Mouse (Mus musculus): Measurements from ENCODE around the gene Furin.

Gene Furin

DNA sequence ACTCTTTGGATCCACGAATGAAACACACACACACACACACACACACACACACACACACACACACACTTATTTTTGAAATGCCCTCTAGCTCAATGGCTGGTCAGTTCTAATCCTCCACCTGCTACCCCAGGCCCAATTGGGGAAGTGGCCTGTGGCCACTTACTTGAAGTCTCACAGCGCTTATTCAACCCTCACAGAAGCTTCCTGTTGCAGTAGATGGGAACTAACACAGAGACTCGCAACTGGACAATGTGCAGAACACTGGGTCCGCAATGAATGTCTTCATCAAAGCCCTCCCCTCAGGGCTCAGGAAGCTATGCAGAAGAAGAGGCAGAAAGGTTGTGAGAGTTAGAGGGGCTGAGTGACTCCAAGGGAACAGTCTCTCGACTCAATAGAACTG lies 22.5 kb upstream of the Furin start:
- DNase-seq (ENCODE audit: low spot score in 2 of 2), result no peak

DNA sequence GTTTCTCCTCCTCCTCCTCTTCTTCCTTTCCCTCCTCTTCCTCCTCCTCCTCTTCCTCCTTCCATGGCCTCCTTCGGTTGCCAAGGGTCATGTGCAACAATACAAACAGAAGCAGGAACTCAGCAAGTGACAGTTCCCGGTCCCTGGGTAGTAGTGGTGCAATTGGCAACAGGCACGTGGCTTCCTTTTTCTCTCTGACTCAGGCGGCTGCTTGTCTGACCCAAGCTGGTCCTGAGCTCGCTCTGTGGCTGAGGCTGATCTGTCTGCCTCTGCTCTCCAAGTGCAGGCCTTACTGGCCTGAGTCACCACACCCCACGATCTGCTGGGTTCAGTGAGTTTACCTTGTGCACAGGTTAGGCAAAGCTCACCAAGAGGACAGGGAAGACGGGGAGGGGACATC lies 21.1 kb upstream of the Furin start:
- no peak for DNase-seq (ENCODE audit: low spot score in 2 of 2)

DNA sequence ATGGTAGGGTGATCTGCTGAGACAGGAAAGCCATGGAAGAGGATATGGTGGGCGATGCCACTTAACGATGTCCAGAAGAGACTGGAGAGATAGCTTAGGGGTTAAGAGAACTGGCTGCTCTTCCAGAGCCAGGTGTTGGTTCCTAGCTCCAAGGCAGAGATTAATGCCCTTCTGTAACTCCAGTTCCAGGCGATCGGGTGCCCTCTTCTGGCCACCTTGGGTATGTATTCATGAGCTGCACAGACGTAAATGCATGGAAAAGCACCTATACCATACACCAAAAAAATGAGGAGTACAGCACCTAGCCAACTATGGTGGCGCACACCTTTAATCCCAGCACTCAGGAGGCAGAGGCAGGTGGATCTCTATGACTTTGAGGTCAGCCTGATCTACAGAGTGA lies 19.5 kb upstream of the Furin start:
- no peak for DNase-seq (ENCODE audit: low spot score in 2 of 2)

DNA sequence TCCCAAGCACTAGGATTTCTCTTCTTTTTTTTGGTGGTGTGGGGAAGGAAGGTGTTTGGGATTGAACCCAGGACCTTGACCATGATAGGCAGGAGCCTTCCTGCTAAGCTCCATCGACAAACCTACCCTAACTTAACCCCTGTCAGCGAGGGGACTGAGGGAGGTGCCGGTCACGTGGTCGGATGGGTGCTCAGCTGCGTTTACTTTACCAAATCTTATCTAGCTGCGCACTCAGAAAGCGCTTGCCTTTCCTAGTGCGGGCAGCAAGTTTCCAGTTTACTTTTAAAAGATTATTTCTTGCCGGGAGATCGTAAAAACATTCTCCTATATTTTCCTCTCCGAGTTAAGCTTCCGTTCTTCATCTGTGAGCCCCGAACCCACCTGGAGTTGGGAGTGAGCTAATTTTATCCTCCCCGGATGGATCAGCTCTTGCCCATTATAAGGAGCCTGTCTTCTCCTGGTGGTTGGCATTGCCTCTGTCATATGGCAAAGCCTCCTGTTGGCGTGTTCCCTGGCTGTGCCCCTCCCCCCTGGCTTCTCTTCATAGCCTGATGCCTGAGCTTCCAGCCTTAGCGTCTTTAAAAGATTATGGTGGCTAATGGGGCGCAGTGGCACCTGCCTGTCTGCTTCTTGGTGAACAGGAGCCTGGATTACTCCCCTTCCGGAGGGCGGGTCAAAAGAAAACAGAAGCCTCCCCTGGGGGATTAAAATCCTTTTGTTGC lies 17.7 kb upstream of the Furin start:
- no peak for DNase-seq (ENCODE audit: low spot score in 2 of 2)

DNA sequence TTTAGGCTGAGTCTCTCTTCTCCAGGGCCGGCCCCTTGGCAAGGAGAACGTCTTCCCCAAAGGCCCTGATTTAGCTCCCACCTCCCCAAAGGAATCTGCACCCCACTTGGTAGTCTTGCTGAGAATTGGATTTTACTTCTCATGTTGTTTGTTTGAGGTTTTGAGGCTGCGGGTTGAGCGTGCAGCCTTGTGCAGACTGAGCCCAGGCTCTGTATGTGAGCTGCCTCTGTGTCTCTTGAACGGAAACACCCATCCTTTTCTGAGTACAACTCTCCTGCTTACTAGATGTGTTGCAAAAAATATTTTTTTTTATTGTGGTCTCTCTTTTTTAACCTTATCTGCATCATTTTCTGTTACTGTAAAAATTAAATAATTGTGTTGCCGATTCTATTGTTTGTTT lies 16.3 kb upstream of the Furin start:
- no peak for DNase-seq (ENCODE audit: low spot score in 2 of 2)

DNA sequence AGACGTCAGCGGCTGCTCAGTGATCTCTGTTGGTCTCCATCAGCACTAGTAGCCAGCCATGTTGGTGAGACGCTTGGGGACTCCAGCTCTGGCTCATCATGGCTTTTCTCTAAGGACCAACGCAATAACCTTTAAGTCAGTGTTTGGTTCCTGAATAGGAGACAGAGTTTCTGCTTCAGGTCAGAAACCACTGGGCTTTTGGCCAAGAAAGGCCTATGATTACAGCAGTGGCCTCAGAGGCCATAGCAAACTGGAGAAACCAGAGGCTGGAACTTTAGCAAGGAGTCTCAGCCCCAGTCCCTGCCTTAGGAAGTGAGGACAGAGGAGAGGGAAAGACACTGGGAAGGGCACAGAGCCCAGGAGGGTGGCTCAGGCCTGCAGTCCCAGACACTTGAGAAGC lies 15.3 kb upstream of the Furin start:
- no peak for DNase-seq (ENCODE audit: low spot score in 2 of 2)

DNA sequence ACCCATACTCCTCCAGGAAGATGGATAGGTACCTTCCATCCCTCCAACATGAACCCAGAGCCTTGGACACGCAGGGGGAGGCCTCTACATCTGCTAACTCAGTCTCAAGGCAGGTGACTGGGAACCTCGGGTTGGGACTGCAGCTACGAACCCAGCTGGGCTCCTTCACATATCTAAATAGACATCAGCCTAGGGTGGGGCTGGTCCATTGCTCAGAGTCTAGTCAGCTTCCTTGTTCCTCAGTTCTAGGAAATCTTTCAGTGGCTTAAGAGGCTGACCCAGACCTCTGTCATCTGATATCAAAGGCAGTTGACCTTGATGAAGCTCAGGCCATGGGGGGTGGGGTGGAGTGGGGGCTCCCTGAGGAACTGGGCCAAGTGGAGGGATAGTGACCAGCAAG lies 14.0 kb upstream of the Furin start:
- no peak for DNase-seq (ENCODE audit: low spot score in 2 of 2)

DNA sequence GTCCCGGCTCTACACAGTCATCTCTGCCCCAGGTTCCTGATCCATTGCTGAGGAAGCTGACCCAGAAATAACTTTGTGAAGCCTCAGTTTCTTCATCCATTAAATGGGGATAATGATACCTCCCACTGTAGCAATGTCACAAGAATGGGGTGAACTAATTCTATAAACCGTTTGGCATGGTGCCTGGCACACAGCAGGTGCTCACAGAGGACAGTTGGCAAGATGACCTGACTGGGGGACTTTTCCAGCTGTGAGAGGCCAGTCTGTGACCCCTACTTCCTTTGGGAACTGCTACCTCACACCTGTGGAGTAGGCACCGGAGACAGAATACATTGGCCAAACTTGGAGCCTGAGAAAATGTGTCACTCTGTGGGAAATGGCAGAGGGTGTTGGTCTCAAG lies 12.8 kb upstream of the Furin start:
- DNase-seq (ENCODE audit: low spot score in 2 of 2), result no peak

DNA sequence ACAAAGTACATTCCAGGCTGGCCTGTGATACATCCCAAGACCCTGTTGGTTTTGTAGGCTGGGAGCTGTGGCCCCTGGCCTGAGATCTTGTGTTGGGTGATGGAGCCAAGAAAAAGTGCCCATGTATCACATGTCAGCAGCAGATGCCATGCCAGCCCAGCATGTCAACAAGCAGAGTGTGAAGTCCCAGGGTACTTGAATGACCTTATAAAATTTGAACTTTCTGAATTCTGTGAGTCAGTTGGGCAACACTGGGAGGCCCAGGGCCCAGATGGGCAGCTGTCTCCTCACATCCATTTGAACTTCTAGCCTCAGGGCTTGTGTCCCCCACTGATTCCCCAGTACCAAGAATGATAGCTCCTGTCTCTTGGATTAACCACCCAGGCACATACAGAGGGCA lies 12.4 kb upstream of the Furin start:
- DNase-seq (ENCODE audit: low spot score in 2 of 2), result no peak

DNA sequence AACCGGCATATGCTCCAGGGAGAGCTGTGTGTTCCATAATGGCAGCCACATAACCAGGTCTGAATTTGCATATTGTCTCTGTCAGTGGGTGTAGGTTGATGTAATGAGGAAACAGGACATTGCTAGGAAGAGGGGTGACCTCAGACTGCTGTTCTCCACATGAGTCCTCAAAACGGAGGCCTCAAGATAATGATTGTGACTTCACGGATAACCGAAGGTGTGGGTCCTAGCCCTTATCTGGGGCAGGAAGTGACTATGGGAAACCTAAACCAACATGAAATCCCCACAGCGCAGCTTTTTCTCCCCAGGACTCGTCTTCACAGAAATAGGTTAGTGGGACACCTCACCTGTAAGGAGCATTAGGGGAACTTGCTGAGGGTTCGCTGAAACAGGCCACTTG lies 11.7 kb upstream of the Furin start:
- no peak for DNase-seq (ENCODE audit: low spot score in 2 of 2)

DNA sequence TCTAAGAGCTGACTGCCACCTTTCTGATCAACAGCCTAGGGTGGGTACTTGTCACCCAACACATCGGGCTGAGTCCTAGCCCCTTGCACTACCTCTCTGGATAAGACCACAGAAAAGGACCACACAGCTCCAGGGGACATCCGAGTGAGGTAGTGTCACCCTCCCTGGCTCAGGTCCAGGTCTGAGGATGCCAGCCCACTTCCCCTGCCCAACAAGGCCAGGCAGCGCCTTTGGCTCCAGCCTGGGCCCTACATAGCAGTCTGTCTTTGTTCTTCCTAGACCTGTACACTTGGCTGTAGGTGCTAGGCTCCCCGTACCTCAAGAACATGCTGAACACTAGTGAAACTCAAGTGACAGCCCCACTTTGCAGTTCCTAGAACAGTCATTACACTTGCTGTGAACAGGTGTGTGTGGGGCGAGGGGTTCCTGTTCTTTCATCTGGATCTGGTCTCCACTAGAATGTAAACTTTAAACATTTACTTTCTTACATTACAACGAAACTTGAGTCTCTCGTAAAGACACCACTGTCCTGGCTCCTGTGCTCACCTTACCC lies 9.1 kb upstream of the Furin start:
- DNase-seq (ENCODE audit: low spot score in 2 of 2), result no peak

DNA sequence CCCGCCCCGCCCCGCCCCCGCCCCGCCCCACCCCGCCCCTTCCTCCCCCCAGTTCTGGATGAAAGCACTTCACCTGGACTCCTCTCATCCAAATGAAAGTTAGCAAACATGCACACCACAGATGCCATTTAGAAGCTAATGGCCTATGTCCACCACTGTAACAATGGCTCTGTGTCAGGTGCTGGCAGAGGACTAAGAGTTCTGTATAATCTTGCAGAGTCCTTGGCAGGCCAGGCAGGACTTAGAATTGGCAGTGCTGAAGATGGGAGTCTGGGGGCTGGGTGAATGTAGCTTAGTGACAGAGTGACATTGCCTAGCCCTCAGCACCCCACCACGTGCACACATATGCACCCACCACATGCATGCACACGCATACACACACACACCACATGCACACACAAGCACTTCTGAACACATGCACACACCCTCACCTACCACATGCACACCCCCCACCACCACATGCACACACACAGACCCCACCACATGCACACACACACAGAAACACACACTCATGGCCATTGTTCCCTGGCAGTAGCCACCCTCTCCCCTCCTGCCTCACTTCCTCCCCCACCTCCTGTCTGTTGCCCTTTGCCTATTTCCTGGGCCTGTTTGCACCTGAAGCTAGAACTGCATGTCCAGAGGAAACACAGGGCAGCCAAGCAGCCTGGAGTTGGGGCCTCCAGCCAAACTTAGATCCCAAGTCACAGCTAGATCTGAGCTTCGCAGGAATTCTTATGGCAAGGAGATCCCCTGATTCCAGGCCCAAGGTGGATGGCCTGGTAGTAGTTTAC lies 8.5 kb upstream of the Furin start:
- no peak for DNase-seq (ENCODE audit: low spot score in 2 of 2)

DNA sequence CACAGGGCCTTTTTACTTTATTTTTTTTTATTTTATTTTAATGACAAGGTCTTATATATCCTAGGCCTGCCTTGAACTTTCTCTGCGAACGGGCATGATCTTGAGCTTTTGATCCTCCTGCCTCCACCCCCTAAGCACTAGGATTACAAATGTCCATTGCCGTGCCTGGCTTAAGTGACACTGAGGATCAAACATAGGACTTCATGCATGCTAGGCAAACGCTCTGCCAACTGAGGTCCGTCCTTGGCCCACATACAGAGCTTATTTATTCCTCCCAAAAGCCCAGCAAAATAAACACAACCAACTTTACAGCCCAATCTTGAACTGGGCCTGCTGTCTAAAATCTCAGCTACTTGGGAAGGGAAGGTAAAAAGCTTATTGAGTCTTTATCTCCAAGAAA lies 7.5 kb upstream of the Furin start:
- DNase-seq (ENCODE audit: low spot score in 2 of 2), result no peak

DNA sequence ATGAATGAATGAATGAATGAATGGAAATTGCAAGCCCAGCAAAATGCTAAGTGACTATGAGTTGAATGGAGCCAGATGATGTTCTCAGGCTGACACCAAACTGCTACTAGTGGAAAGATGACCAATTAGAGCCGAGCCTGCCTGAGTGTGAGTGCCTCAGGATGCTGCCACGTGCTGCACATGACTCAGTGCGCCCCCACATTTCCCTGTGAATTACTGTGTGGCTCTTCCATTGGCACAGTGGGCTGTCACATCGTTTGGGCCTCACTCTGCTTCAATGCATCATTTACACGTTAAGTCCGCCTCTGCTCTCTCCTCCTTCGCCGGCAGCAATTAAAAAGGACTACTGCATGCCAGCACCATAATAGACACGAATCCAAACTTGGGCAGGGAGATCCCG lies 7.0 kb upstream of the Furin start:
- peak; percentile 61 to 79 for DNase-seq (ENCODE audit: low spot score in 2 of 2)

DNA sequence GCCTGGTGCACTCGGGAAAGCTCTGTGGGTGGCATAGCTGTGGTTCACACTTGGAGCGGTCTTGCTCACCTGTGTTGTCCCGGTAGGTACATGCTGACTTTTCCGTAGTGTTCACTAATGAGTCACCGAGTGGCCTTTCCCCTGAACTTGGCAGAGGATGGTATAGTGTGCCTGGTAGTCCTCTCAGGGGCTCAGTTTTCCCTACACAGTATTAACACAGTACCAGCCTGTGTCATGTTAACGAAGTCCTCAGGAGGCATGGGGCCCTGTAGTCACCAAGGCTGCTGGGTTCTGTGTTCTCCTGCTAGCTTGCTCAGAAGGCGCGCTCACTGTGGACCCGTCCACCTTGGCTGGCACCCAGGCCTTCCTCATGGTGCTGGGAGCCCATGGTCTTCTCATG lies 5.1 kb upstream of the Furin start:
- DNase-seq (ENCODE audit: low spot score in 2 of 2), result no peak

DNA sequence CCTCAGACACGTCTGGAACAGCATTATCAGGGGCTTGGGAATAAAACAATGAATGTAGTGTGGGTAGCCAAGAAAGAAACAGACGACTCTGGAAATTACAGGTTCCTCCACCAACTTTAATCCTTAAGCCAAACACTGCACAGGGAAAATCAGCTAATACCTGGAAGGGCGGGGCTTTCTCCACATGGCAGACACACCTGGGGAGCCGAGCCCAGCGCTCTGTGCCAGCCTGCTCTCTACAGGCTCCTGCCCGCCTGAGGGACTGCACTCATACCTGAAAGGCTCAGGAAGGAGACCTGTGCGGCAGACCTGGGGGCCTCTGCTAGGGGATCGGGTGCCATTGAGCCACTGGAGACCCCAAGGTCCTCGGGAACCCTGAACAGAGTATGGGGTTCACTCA lies 2.5 kb upstream of the Furin start:
- no peak for DNase-seq (ENCODE audit: low spot score in 2 of 2)

DNA sequence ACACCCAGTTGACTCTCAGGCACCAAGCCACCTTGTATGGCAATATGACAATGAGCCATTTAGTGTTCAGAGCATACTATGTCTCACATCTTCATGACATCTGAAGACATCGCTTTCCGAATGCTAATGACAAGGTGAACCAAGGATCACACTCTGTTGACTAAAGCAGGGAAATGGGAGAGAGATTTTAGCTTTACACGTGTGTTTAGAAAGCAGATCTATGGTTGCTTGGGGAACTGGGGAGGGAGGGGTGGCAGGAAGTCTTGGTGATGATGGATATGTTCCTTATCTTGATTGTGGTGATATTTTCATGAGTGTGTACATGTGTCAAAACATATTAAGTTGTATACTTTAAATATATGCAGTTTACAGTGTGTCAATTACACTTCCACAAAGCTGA lies 950 bp upstream of the Furin start:
- no peak for DNase-seq (ENCODE audit: low spot score in 2 of 2)

DNA sequence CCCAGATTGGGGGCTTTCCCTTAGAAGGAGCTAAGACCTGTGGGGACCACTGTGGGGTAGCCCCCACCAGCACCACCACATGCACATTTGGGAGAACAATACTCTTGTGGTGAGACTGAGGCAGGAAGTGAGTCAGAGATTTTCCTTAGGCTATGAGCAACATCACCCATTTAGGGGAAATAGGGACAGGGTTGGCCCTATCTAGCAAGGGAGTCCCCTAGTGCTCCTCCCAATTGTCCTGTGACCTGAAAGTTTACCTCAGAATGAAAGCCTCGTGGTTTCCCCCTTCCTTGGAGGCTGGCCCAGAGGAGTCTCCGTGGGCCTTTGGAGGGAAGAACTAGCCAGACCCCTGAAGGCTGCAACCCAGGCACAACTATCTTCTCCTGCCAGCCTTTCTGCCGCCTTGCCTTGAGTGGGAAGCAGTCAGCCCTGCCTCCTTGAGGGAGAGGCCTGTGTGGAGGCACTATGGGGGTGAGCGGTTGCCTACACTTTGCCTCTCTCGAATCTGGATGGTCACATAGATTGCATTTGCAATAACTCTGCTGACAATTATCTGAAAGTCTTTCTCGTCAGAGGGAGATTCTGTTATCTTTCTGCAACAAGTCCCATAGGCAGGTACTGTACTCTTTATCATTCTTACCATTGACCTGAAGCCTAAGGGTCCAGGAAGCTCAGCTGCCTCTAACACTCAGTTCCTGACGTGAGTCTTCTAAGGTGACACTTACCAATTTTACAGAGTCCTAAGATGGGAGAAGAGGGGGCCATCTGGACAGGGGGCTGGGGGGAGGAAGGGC lies 938 bp downstream of the Furin start:
- DNase-seq (ENCODE audit: low spot score in 2 of 2), result no peak

DNA sequence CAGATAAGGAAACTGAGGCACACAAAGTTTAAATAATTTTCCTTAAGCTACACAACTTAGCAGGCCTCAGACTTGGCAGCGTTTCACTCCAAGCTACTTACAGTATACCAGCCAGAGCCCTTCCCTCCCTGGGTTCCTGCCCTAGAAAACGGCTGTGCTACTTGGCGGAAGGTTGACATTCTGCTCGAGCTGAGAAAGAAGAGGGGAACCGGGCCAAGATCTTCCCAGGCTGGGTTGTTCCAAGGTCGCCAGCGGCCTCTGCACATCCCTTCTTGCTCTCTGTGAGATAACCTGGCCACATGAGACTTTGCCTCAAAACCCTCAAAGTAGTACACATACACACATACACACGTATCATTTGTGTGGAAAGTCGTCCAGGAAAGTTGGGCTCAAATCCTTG lies 1.7 kb downstream of the Furin start:
- peak; percentile 60 to 64 for DNase-seq (ENCODE audit: low spot score in 2 of 2)

DNA sequence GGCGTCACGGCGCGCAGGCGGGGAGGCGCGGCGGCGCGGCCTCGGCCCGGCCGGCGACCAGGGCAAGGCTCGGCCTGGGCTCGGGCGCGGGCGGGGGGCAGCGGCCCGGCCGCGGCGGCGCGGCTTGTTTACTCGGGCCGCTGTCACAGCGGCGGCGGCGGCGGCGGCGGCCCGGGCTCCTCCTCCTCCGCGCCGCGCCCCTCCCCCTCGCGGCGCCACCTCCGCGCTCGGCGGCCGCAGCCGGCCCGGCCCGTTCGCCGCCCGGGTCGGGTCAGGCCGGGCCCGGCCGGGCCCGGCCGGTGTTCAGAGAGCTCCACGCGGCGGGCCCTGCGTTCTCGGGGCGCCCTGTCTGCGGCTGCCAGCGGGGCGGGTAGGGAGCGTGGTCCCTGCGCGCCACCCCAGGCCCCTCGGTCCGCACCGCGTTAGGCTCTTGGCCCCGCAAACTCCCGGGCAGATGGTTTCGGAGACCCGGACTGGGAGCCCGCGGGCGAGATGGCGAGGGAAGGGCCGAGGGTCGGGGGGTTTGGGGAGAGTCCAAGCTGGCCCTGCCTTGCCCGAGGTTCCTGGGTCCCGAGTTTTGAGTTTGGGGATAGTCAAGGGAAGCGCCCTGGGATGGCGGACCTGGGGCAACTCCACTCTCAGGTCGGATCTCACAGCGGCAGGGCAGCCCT lies 2.5 kb downstream of the Furin start:
- peak in 1 of 2 experiments; percentile 46 for DNase-seq (ENCODE audit: low spot score in 2 of 2)

DNA sequence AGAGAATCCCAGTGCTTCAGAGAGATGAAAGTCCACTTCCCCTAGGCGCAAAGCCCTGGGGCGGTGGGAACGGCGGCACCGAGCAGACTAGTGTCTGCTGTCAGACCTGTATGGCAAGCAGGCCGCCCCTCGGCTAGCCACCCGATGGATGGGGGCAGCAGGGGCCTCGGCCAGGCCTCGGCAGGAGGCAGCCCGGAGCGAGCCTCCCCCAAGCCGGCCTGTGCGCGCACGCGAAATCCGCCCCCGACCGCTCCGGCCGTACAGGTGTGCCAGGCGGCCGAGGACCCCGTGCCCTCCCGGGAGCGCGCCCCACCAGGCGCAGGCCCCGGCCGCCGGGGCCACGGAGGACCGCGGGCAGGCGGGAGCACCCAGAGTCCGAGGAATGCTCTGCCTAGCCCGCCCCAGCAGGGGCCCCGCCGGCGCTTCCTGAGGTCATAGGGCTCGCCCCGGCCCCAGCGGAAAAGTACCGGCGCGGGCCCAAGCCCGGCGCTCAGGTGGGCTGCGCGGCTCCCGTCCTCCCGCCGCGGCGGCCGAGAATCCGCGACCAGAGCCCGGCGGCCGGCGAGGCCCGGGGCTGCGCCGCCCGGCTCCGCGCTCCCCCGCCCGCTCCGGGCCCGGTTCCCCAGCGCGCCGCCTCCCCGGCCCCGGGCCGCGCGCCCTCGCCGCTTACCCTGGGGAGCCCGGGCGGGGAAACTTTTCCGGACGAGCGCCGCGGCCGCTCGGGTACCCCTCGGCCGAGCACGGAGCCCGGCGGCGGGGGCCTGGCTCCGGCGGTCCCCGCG lies 3.2 kb downstream of the Furin start:
- DNase-seq (ENCODE audit: low spot score in 2 of 2), result no peak
